Mouse (Mus musculus) forebrain, embryonic 14.5 days (tissue): ENCODE measurements around the gene 5730480H06Rik. TPM values are rescaled to one million over a fixed set of nuclear protein-coding genes. Genes with fewer than 3 reads are reported as not detected.

ENCODE experiments used
- ATAC-seq: fragments of 200-750 bp; cut with Nextera tagmentation; 2 replicates; pipeline ENCODE4 v1.8.0; 2017; ENCODE audit warnings: mild to moderate bottlenecking, moderate library complexity
- DNase-seq: peaks from one replicate; pipeline ENCODE4 v3.0.0-alpha.2; 2015; ENCODE audit warnings: low spot score
- H3K27ac ChIP-seq: fragments of 300-500 bp; sonication (generic); 2 replicates; pipeline ENCODE4 v1.5.1; 2014; ENCODE audit warnings: low read depth, mild to moderate bottlenecking, control low read depth, low read length, moderate library complexity
- H3K27me3 ChIP-seq: fragments of 300-500 bp; sonication (generic); replicated peaks from 2 replicates; pipeline ENCODE4 v1.6.1; 2014; ENCODE audit warnings: low read length, control low read depth, mixed read lengths; ENCODE audit not compliant: control insufficient read depth, insufficient read depth
- H3K36me3 ChIP-seq: fragments of 300-500 bp; sonication (generic); 2 replicates; pipeline ENCODE4 v1.6.1; 2014; ENCODE audit warnings: low read length, control low read depth; ENCODE audit not compliant: control insufficient read depth, insufficient read depth
- H3K4me1 ChIP-seq: fragments of 300-500 bp; sonication (generic); 2 replicates; pipeline ENCODE4 v1.6.1; 2014; ENCODE audit warnings: antibody characterized with exemption, low read length, control low read depth; ENCODE audit not compliant: control insufficient read depth, insufficient read depth
- H3K4me2 ChIP-seq: fragments of 300-500 bp; sonication (generic); 2 replicates; pipeline ENCODE4 v1.6.1; 2014; ENCODE audit warnings: mild to moderate bottlenecking, control low read depth, low read length
- H3K4me3 ChIP-seq: fragments of 300-500 bp; sonication (generic); 2 replicates; pipeline ENCODE4 v1.5.1; 2014; ENCODE audit warnings: low read depth, low read length, control low read depth
- H3K9ac ChIP-seq: fragments of 300-500 bp; sonication (generic); 2 replicates; pipeline ENCODE4 v1.6.1; 2014; ENCODE audit warnings: mild to moderate bottlenecking, low read length, control low read depth, moderate library complexity
- H3K9me3 ChIP-seq: fragments of 300-500 bp; sonication (generic); replicated peaks from 2 replicates; pipeline ENCODE4 v1.6.1; 2016; ENCODE audit warnings: low read length, control low read depth, mixed read lengths; ENCODE audit not compliant: control insufficient read depth
- WGBS: fragments of 180-500 bp; shearing (Covaris S2); extraction: QIAGEN DNeasy Blood & Tissue Kit; methylation state at CpG from one replicate; pipeline ENCODE4 v1.1.7; 2014; 5-methylcytosine and 5-hydroxymethylcytosine counted together
- polyA plus RNA-seq: library from polyadenylated mRNA; unstranded; fragments of >200 nt; fragmentation: Nextera tagmentation; extraction: Ambion mirVana; gene quantifications from 2 replicates; pipeline ENCODE4 v1.2.1, GENCODE M21; 2014

5730480H06Rik gene
- 17.0 and 20.2 TPM in 2 replicates for polyA plus RNA-seq

DNA sequence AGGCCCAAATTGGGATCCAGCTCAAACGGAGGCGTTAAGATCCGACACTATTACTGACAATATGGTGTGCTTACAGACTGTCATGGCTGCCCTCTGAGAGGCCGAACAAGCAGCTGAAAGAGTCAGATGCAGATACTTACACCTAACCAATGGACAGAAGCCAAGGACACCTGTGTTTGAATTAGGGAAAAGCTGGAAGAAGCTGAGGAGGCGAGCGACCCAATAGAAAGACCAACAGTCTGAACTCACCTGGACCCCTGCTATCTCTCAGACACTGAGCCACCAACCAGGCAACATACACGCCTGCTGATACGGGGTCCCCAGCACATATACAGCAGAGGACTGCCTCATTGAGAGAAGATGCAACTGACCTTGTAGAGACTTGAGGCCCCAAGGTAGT lies at the start of gene 5730480H06Rik:
TSS of gene 5730480H06Rik (plus strand) at position 301 of the 400 bp plus-strand sequence.
- Histone ChIP-seq H3K4me1 (no peaks in the 10 kb centered on the region), H3K9ac (no peak within 1 kb of the TSS), H3K4me3 (no peak within 1 kb of the TSS), H3K27ac (no peak within 1 kb of the TSS), H3K4me2 (no peak within 1 kb of the TSS), H3K36me3 (no peaks in the 10 kb centered on the region), H3K27me3 (no peaks in the 10 kb centered on the region), H3K9me3 (no peaks in the 10 kb centered on the region)
- 93% methylated on average over 8 of the region's 8 CpGs for WGBS
- DNase-seq (no peak), ATAC-seq (no peak)

GRCm38 (mm10) chr5:48301186-48301585 lies 26.6 kb upstream of the 5730480H06Rik start:
- Histone ChIP-seq H3K36me3 (peaks cover 12% of the 10 kb centered on the region; the same call in 1 of the 2 replicates), H3K9ac (no peak overlapping the region), H3K27ac (no peak overlapping the region), H3K27me3 (no peaks in the 10 kb centered on the region), H3K4me3 (no peak overlapping the region), H3K9me3 (no peaks in the 10 kb centered on the region), H3K4me2 (no peak overlapping the region), H3K4me1 (no peaks in the 10 kb centered on the region)
- ATAC-seq (no peak), DNase-seq (no peak)
- WGBS, result 91% methylated on average over 3 of the region's 3 CpGs

DNA sequence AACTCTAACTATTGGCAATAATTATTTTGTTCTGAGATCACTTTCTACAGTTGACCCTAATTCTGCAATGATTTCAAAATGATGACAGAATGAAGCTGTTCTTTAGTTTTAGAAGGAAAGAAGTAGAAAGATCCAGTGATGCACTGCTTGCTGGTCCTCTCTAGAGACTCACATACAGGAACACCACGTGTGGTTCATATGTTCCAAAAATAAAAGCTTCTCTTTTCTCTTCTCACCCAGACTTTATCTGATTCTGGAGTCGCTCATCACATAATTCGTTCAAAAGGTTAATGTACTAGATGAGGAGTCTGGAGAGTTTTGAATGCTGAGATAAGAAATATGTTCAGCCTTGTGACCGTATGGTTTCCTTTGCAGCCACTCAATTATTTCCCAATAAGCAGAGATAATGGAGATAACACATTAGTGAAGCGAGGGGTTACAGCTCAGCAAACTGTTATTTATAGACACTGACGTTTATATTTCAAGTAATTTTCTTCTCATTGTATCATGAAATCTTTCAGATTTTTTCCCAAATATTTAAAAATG lies 12.6 kb upstream of the 5730480H06Rik start:
- H3K9ac ChIP-seq, result no peak overlapping the region
- no peaks in the 10 kb centered on the region for H3K27me3 ChIP-seq
- no peaks in the 10 kb centered on the region for H3K36me3 ChIP-seq
- no peak overlapping the region for H3K4me3 ChIP-seq
- H3K4me2 ChIP-seq, result no peak overlapping the region
- no peaks in the 10 kb centered on the region for H3K9me3 ChIP-seq
- ATAC-seq (no peak), DNase-seq (no peak)
- H3K27ac ChIP-seq, result no peak overlapping the region
- no peaks in the 10 kb centered on the region for H3K4me1 ChIP-seq
- 90% methylated on average over 6 of the region's 6 CpGs for WGBS

DNA sequence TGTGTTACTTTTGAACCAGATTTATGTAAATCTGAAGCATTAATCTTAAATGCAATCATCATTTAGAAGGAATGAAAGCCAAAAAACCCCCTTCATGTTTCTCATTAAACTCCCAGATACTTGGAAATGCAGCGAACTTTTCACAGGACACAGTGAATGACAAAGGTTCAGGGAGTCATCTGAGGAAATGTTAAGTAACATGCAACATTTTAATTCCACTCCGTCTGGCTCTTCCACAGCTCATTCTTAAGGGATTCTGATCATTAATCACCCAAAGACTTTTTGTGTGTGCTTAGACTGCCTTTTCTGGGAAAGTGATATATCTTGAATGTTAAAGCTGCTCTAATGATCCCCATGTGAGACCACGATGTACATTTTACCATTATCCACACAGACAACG lies 7.2 kb upstream of the 5730480H06Rik start:
- no peaks in the 10 kb centered on the region for H3K27me3 ChIP-seq
- ATAC-seq (no peak), DNase-seq (no peak)
- no peaks in the 10 kb centered on the region for H3K4me1 ChIP-seq
- no peak overlapping the region for H3K27ac ChIP-seq
- WGBS, result 74% methylated on average over 4 of the region's 4 CpGs
- H3K9me3 ChIP-seq, result no peaks in the 10 kb centered on the region
- H3K36me3 ChIP-seq, result no peaks in the 10 kb centered on the region
- no peak overlapping the region for H3K4me2 ChIP-seq
- H3K4me3 ChIP-seq, result no peak overlapping the region
- H3K9ac ChIP-seq, result no peak overlapping the region

GRCm38 (mm10) chr5:48326221-48326620 lies 1.5 kb upstream of the 5730480H06Rik start:
- H3K27ac ChIP-seq, result no peak overlapping the region

DNA sequence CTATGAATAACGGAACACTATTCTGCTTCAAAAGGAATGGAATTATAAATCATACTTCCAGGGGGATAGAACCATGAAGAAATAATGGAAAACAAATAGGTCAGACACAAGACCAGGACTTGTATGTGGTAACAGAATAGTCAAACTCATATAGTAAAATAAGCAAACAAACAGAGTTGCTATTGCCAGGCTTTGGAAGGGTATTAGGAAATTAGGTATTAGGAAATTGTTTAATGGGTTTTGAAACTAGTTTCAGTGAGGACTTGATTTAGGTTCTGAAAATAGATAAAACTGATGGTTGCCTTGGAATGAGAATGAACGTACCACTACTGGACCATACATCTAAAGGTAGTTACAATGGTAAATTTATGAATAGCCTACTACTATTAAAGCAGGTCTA lies 2.0 kb downstream of the 5730480H06Rik start:
- Histone ChIP-seq H3K4me3 (no peak overlapping the region), H3K27me3 (no peaks in the 10 kb centered on the region), H3K36me3 (no peaks in the 10 kb centered on the region), H3K4me2 (no peak overlapping the region), H3K27ac (no peak overlapping the region), H3K4me1 (no peaks in the 10 kb centered on the region), H3K9ac (no peak overlapping the region), H3K9me3 (no peaks in the 10 kb centered on the region)
- no peak for DNase-seq
- WGBS, result 94% methylated on average over 2 of the region's 2 CpGs
- no peak for ATAC-seq

More at GRCm38 (mm10) chr5:48326221-48326620, 1.5 kb upstream of the 5730480H06Rik start:
- DNase-seq (no peak), ATAC-seq (no peak)
- Histone ChIP-seq H3K4me1 (no peaks in the 10 kb centered on the region), H3K36me3 (no peaks in the 10 kb centered on the region), H3K9me3 (no peaks in the 10 kb centered on the region), H3K9ac (no peak overlapping the region), H3K27me3 (no peaks in the 10 kb centered on the region), H3K4me2 (no peak overlapping the region), H3K4me3 (no peak overlapping the region)

DNA sequence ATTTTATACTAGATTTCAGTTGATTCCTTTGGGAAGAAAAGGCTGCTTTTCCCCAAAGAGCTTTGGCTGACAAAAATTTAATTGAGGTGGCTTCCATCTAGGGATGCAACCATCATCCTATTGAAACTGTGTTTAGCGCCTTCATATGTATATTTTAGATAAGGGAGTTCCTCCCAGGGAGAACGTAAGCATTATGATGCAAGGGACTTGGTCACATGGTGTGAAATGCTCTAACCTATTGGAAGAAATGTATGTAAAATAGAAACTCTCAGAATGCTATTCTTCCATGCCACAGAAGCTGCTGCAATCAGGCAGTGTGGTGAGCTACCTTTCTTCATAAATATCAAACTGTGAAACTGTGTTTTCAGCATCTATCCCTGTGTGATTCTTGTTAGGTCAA lies 3.1 kb downstream of the 5730480H06Rik start:
- DNase-seq (no peak), ATAC-seq (no peak)
- 91% methylated on average over 2 of the region's 2 CpGs for WGBS

GRCm38 (mm10) chr5:48331441-48331840 lies 3.7 kb downstream of the 5730480H06Rik start:
- Histone ChIP-seq H3K27me3 (no peaks in the 10 kb centered on the region), H3K4me1 (no peaks in the 10 kb centered on the region), H3K36me3 (no peaks in the 10 kb centered on the region), H3K9ac (no peak overlapping the region), H3K27ac (no peak overlapping the region), H3K4me2 (no peak overlapping the region), H3K9me3 (no peaks in the 10 kb centered on the region), H3K4me3 (no peak overlapping the region)
- 86% methylated on average over 5 of the region's 5 CpGs for WGBS
- no peak for DNase-seq
- ATAC-seq, result no peak

More for the DNA sequence above, 3.1 kb downstream of the 5730480H06Rik start:
- no peaks in the 10 kb centered on the region for H3K36me3 ChIP-seq
- no peaks in the 10 kb centered on the region for H3K27me3 ChIP-seq
- H3K27ac ChIP-seq, result no peak overlapping the region
- no peak overlapping the region for H3K4me2 ChIP-seq
- H3K9me3 ChIP-seq, result no peaks in the 10 kb centered on the region
- no peak overlapping the region for H3K4me3 ChIP-seq
- H3K4me1 ChIP-seq, result no peaks in the 10 kb centered on the region
- no peak overlapping the region for H3K9ac ChIP-seq

DNA sequence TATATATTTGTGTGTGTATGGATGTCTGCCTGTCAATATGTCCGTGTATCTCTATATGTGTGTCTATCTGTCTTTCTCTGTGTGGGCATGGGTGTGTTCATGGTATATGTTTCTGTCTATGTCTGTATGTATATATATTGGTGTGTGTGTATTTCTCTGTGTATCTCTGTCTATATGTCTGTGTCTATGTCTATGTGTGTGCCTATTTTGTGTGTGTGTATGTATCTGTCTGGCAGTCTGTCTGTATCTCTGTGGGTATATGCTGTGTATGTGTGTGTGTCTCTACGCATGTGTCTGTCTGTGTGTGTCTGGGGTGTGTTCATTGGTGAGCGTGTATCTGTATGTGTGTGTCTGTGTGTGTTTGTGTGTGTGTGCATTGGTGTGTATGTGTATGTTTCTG lies 5.7 kb downstream of the 5730480H06Rik start:
- Histone ChIP-seq H3K9ac (no peak overlapping the region), H3K9me3 (no peaks in the 10 kb centered on the region), H3K4me3 (no peak overlapping the region), H3K36me3 (no peaks in the 10 kb centered on the region), H3K27ac (no peak overlapping the region), H3K4me1 (no peaks in the 10 kb centered on the region), H3K27me3 (no peaks in the 10 kb centered on the region), H3K4me2 (no peak overlapping the region)
- no peak for DNase-seq
- no peak for ATAC-seq
- WGBS, result 91% methylated on average over 3 of the region's 3 CpGs
